Mouse (Mus musculus) testis, adult 2 months (tissue): ENCODE data around the gene Atp5mpl.

ENCODE experiments used
- CTCF ChIP-seq: fragments of 200-500 bp; IDR thresholded peaks from 2 replicates; pipeline ENCODE4 v1.5.1; 2012; ENCODE audit warnings: low read depth, mild to moderate bottlenecking, inconsistent platforms, low read length, moderate library complexity; ENCODE audit not compliant: control insufficient read depth, insufficient read depth, insufficient replicate concordance
- POLR2A ChIP-seq: fragments of 200-500 bp; IDR thresholded peaks from 2 replicates; pipeline ENCODE4 v1.6.1; 2012; ENCODE audit warnings: low read depth, mild to moderate bottlenecking, inconsistent platforms, low read length, moderate library complexity; ENCODE audit not compliant: control insufficient read depth

GRCm38 (mm10) chr12:111963339-111963738 lies 3.4 kb downstream of the Atp5mpl start:
- TF ChIP-seq POLR2A (no peak), CTCF (no peak)
